Mouse (Mus musculus): ENCODE measurements around the gene Adora1.

GRCm38 (mm10) chr1:134236142-134236541 lies 911 bp upstream of the Adora1 start:
- TF ChIP-seq POLR2A (IDR thresholded peaks at IDR 0.05; ENCODE audit: control insufficient read depth in 1 of 2, insufficient read depth in 1 of 2, low read depth in 1 of 2, low read length in 2 of 2, poor library complexity in 1 of 2): no peak
- no peak for TF ChIP-seq CTCF (IDR thresholded peaks at IDR 0.05 in 2 of 3, conservative IDR thresholded peaks at IDR 0.05 in 1 of 3; ENCODE audit: control insufficient read depth in 1 of 3, insufficient read depth in 1 of 3, low read depth in 2 of 3, low read length in 3 of 3, poor library complexity in 1 of 3, severe bottlenecking in 1 of 3)
- TF ChIP-seq USF1 (IDR thresholded peaks at IDR 0.05; ENCODE audit: low read depth, low read length): no peak
- TF ChIP-seq GATA1 (IDR thresholded peaks at IDR 0.05; ENCODE audit: low read depth, low read length): no peak
- no peak for TF ChIP-seq EP300 (IDR thresholded peaks at IDR 0.05; ENCODE audit: low read depth in 1 of 2, low read length in 2 of 2)
- TF ChIP-seq MAFK (IDR thresholded peaks at IDR 0.05; ENCODE audit: borderline replicate concordance, low read depth, low read length): no peak
- TF ChIP-seq MYC (IDR thresholded peaks at IDR 0.05; ENCODE audit: low read depth, low read length): no peak
- no peak for TF ChIP-seq RAD21 (IDR thresholded peaks at IDR 0.05; ENCODE audit: low read depth, low read length)
- no peak for TF ChIP-seq SIN3A (IDR thresholded peaks at IDR 0.05; ENCODE audit: low read length)
- TF ChIP-seq MXI1 (IDR thresholded peaks at IDR 0.05; ENCODE audit: low read depth, low read length): no peak
- no peak for TF ChIP-seq SMC3 (IDR thresholded peaks at IDR 0.05; ENCODE audit: low read depth, low read length)
- no peak for TF ChIP-seq BHLHE40 (IDR thresholded peaks at IDR 0.05; ENCODE audit: borderline replicate concordance, low read depth, low read length)
- TF ChIP-seq ELF1 (IDR thresholded peaks at IDR 0.05; ENCODE audit: low read depth, low read length): no peak
- no peak for TF ChIP-seq ZC3H11A (IDR thresholded peaks at IDR 0.05; ENCODE audit: low read depth, low read length)
